Mouse (Mus musculus) activated CD4-positive, CD25-positive, alpha-beta regulatory T cell, adult 4 months (primary cell): ENCODE results near the gene Gm4631. TPM values are rescaled to one million over a fixed set of nuclear protein-coding genes. Genes with fewer than 3 reads are reported as not detected.
"Not testable (repeated sequence)": the region's sequence is repeated elsewhere in the genome, so short reads cannot be mapped to it uniquely, and the experiment has no call there.

Experiments used
- ATAC-seq: one replicate; pipeline ENCODE4 v1.8.0; 2017
- polyA plus RNA-seq, 2 experiments: library from polyadenylated mRNA; unstranded; fragments of 100-300 nt; shearing (Covaris generic); gene quantifications; one replicate each; pipeline ENCODE4 v1.2.1; 2017

The Gm4631 gene
- polyA plus RNA-seq: 10 to 100 TPM in 1 of 2 experiments, 1 to 10 TPM in 1; 8.0 to 10.4 TPM

GRCm38 (mm10) chr2:175338097-175338496 is at the start of gene Gm4631:
Gene Gm4631 (minus strand): TSS chr2:175338197.
- not testable (repeated sequence) for ATAC-seq

- not testable (repeated sequence) for ATAC-seq
Observed at GRCm38 (mm10) chr2:175372136-175372535, 34.1 kb upstream of the Gm4631 start, which contains the start of gene Zfp968. Gene Zfp968 (plus strand): TSS chr2:175372436.

- ATAC-seq: not testable (repeated sequence)
Observed at GRCm38 (mm10) chr2:175274825-175275224, 63.2 kb downstream of the Gm4631 start, which contains the start of gene Gm14440. Gene Gm14440 (plus strand): TSS chr2:175275125.

Other genes starting within 250 kb of the Gm4631 start
- 10 to 100 TPM in 1 of 2 experiments, 1 to 10 TPM in 1; 4.3 to 19.8 TPM for gene Gm14399, start 196.2 kb downstream of the Gm4631 start, polyA plus RNA-seq
- gene Gm14443, start 162.3 kb downstream of the Gm4631 start, polyA plus RNA-seq: under 1 TPM; 0.24 to 0.37 TPM
- 1 to 10 TPM; 4.7 to 6.8 TPM for gene Gm14391, start 131.3 kb downstream of the Gm4631 start, polyA plus RNA-seq
- 1 to 10 TPM in 1 of 2 experiments, not detected in 1; 6.9 TPM for gene Gm14440, start 63.1 kb downstream of the Gm4631 start, polyA plus RNA-seq
- 1 to 10 TPM; 3.1 TPM for gene Zfp968, start 34.2 kb upstream of the Gm4631 start, polyA plus RNA-seq
- 10 to 100 TPM; 16.1 to 18.7 TPM for gene Gm4724, start 97.6 kb upstream of the Gm4631 start, polyA plus RNA-seq
- gene Zfp965, start 131.8 kb upstream of the Gm4631 start, polyA plus RNA-seq: 1 to 10 TPM; 6.9 to 8.5 TPM